Mouse (Mus musculus) megakaryocyte, embryonic 14.5 days (primary cell): ENCODE data around the gene Klra5.

Experiments
- FLI1 ChIP-seq: IDR thresholded peaks from 2 replicates; pipeline ENCODE4 v1.6.1; 2012; ENCODE audit warnings: low read length, inconsistent platforms, mixed read lengths
- GATA1 ChIP-seq: IDR thresholded peaks from 3 replicates; pipeline ENCODE4 v1.6.1; 2012; ENCODE audit warnings: mixed read lengths, low read length, inconsistent platforms, borderline replicate concordance

DNA sequence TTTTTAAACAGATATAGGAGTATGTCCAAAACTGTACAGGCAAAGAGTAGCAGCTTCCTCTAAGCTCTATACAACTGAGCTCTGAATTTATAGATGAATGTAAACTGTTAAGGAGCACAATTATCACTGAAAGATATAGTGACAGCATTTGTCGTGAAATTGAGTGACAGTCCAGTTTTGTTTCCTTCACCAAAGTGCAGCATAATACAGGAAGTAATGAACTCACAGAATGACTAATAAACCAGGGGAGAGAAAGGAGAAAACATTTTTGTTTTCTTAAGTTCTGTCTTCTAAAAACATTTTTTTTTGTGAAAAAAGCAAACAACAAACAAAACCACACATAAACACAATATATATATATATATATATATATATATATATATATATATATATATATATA lies 454 bp downstream of the Klra5 start:
- no peak for TF ChIP-seq GATA1
- TF ChIP-seq FLI1 = no peak
